Mouse (Mus musculus) kidney, postnatal 14 days (tissue): Measurements from ENCODE around the gene Dennd1b.

Source experiments
- DNase-seq: peaks from one replicate; pipeline ENCODE4 v3.0.0; 2022; ENCODE audit warnings: mixed read lengths

The Dennd1b gene

GRCm38 (mm10) chr1:138963161-138963867, at the start of gene Dennd1b:
TSS of gene Dennd1b (plus strand) at chr1:138963435.
- peak; percentile 84 for DNase-seq

- DNase-seq, result no peak
These were observed 47.6 kb upstream of the Dennd1b start for GRCm38 (mm10) chr1:138915596-138915995.

- no peak for DNase-seq
These were observed 43.6 kb upstream of the Dennd1b start for GRCm38 (mm10) chr1:138919601-138920000.

- DNase-seq, result no peak
These were observed 43.2 kb upstream of the Dennd1b start for GRCm38 (mm10) chr1:138920082-138920481.

GRCm38 (mm10) chr1:138920799-138921198, 42.4 kb upstream of the Dennd1b start:
- DNase-seq, result no peak

- DNase-seq, result no peak
These were observed 40.3 kb upstream of the Dennd1b start for GRCm38 (mm10) chr1:138922886-138923285.

GRCm38 (mm10) chr1:138924282-138924681, 39.0 kb upstream of the Dennd1b start:
- DNase-seq, result no peak

GRCm38 (mm10) chr1:138928671-138929483, 34.4 kb upstream of the Dennd1b start:
- peak; percentile 78 for DNase-seq

- DNase-seq, result no peak
These were observed 33.2 kb upstream of the Dennd1b start for GRCm38 (mm10) chr1:138929985-138930384.

GRCm38 (mm10) chr1:138930856-138931255, 32.4 kb upstream of the Dennd1b start:
- DNase-seq, result no peak

GRCm38 (mm10) chr1:138936169-138936568, 27.1 kb upstream of the Dennd1b start:
- no peak for DNase-seq

GRCm38 (mm10) chr1:138937686-138938370, 25.4 kb upstream of the Dennd1b start:
- no peak for DNase-seq

GRCm38 (mm10) chr1:138939579-138940139, 23.6 kb upstream of the Dennd1b start:
- no peak for DNase-seq

GRCm38 (mm10) chr1:138940407-138940806, 22.8 kb upstream of the Dennd1b start:
- DNase-seq, result no peak

- no peak for DNase-seq
These were observed 11.1 kb upstream of the Dennd1b start for GRCm38 (mm10) chr1:138952173-138952572.

GRCm38 (mm10) chr1:138954978-138955377, 8.3 kb upstream of the Dennd1b start:
- no peak for DNase-seq

- DNase-seq, result no peak
These were observed 7.8 kb upstream of the Dennd1b start for GRCm38 (mm10) chr1:138955455-138955854.

- DNase-seq, result no peak
These were observed 6.7 kb upstream of the Dennd1b start for GRCm38 (mm10) chr1:138956511-138956910.

- peak; percentile 9 for DNase-seq
These were observed 6.1 kb upstream of the Dennd1b start for GRCm38 (mm10) chr1:138957111-138957510.

GRCm38 (mm10) chr1:138958863-138959262, 4.4 kb upstream of the Dennd1b start:
- DNase-seq, result no peak

- no peak for DNase-seq
These were observed 3.2 kb upstream of the Dennd1b start for GRCm38 (mm10) chr1:138959903-138960483.

GRCm38 (mm10) chr1:138962266-138963101, 751 bp upstream of the Dennd1b start:
- no peak for DNase-seq
